Mouse (Mus musculus) layer of hippocampus, postnatal 25 days (tissue): ENCODE measurements at regions not wholly inside any gene's neighbourhood (a gene's known extent, or its start where the extent isn't known, plus 50 kb on each side); places are given as distances from the start of the nearest gene placed in this dataset.

Experiments
- DNase-seq, 2 experiments: peaks; one replicate each; pipeline ENCODE4 v3.0.0; 2022; ENCODE audit warnings: mixed read lengths in 2 of 2, low spot score in 1 of 2; ENCODE audit errors: extremely low spot score in 1 of 2

DNA sequence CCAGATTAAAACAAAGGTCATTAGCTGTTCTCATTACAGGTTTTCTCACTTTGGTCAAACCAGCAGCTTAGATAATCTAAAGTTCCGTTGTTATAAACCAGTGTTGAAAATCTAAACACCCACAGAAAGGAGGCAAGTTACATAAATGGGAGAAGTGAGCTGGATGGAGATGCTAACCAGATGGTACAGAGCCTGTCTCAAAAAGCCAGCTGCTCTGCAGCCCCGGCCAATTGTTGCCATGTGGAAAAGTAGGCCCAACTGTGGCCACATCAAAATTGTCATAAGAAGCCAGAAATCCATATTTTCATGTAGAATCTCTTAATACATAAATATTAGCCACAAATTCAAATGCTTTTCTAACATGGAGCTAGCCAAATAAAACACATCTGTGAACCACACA lies 188.9 kb upstream of the 1810046K07Rik start:
- DNase-seq, result peak; percentile 17 to 20

DNA sequence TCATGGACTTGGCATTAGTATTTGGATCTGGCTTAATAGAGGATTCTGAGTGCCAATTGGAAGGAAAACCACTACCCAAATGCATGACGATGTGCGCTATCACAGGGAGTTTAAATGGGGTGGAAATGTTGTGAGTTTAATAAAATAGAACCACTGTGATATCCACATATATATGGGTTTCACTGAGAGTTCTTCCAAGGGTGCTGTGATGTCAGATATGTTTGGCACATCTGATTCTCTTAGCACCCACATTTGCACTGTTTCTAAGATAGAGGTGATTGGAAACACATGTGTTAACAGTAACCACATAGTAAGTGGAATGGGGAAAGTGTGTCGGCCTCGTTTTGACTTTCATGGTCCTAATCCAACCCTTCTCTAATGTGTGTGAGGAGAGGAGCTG lies 189.7 kb upstream of the 1810046K07Rik start:
- no peak for DNase-seq

DNA sequence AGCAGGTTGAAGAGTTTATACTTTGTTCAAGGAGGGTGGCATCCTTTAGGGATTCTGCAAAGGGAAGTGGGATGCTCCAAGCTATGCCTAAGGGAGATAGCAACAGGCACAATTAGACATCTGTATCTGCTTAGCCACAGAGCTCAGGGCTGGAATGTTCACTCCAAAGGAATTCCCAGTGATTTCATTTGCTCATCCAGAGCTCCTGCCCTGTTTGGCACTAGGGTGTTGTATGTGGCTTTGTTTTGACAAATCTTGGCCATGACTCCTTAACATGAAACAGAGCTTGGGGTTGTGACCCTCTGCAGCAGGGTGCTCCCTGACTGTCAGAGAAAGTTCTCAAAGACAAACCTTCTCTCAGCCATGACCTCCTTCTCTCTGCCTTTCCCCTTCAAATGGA lies 194.8 kb upstream of the 1810046K07Rik start:
- no peak for DNase-seq

DNA sequence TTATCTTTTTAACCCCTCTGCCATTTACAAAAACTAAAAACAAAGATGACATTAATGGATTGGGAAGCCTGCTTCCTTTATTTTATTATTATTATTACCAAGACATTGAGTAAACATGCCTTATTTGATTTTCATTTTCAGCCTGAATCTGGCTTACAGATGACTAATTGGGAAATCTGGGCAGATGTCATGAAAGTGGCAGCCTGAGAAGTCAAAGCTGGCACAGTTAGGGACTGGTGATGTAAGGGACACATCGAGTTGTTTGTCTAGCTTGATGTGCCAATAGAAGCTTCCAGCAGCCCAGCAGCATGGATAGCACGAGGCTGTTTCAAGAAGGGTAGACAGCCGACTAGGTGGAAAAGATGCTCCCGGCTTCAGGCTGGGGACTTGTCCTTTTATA lies 197.2 kb upstream of the 1810046K07Rik start:
- DNase-seq, result no peak

DNA sequence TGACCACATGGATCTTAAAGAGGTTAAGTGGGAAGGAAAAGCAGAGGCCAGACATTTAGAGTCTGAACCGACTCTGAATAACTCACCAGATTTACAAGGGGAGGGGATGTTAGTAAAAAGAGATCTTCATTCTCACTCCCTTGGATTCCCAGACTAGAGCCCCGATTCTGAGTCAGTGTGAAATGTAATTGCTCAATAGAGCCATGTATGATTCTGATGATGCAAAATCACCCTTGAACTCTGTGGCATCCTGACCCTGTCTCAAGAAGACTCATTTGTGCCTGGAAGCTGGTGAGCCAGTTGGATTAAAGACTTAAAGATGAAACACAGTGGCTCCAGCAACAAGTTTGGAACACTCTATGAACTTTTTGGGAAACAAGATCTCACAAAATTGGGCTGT lies 210.2 kb upstream of the 1810046K07Rik start:
- no peak for DNase-seq

DNA sequence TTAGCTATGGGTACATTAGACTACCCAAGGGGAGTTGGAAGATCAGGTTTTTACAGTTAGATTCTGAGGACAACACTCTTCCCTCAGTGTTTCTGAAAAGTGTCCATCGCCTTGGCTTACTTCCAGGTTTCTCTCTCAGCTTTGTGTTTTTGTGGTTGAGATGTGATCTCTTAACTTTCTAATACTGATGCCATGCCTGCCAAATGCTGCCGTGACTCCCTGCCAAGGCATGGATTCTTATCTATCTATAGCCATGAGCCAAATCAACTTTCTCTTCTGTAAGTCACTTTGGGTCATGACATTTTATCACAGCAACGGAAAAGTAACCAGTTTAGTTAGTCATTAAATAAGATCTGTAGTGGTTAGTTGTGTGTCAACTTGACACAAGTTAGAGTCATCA lies 213.2 kb upstream of the 1810046K07Rik start:
- DNase-seq, result no peak

DNA sequence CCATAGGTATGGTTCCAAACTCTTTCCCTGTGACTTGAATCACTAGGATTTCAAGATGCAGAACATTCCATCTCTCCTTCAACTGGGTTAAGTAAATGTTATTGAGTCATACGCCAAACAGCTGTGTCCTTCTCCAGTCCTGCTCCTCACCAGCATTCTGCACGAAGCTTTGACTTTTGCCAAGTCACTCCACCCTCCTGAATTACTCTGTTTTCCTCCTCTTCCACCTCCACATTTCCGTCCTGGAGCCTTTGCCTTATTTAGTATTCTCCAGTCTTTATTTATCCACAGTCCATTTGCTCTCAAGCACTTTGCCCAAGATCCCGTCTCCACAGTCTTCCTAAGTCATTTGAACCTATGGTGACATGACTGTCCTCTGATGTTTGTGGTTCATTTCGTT lies 193.1 kb upstream of the Arhgap20 start:
- no peak for DNase-seq

DNA sequence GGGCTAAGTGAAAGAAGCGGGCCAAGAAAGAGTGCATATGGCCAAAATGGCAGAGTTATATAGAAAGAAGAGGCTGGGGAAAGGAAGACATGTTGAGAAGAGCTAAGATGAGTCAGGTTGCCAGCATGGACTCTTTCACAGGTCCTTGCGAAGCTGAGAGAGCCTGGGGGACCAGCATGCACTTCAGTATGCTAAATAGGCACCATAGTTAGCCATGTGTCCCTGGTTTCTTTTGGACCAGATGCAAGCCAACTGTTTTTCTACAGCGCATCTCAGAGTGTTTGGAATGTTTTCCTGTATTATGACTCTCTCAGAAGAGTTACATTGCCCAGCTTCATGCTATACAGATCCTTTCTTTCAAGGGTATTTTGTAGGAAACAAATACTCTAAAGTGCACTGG lies 183.5 kb upstream of the Arhgap20 start:
- DNase-seq, result no peak

DNA sequence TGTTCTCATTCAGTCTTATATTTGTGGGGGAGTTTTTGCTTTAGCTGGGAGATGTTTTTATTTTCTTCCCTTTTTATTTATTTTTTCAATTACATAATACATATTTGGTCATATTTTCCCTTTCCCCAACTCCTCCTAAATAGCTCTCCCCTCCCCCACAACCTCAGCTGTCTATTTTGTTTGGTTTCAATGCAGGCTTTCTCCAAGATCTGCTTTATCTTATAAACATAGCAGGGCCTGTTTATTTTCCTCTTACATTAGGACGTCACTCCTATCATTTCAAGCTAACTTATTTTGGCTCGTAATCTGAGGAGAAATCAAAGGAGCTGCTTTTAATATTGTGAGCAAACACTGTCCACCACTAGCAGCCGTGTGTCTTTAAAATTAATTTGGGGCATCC lies 171.4 kb upstream of the Arhgap20 start:
- DNase-seq, result no peak

DNA sequence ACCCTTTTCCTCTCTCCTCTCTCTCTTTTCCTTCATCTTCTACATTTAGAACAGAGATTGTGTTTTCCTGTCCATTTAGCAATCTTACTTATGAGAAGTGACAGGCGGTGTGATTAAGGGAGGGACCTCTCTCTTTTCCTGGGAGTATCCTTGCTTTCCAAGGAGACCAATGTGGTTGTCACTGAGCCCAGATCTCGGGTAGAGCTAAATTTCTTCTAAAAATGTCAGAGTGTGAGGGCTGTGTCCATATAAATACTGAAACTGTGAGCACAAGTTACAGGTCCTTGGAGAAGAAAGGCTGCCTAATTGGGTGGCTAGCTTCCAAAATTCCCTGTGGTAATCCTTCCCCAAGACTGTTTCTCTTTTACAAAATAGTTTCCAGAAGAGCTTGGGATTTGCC lies 166.4 kb upstream of the Arhgap20 start:
- DNase-seq, result no peak

DNA sequence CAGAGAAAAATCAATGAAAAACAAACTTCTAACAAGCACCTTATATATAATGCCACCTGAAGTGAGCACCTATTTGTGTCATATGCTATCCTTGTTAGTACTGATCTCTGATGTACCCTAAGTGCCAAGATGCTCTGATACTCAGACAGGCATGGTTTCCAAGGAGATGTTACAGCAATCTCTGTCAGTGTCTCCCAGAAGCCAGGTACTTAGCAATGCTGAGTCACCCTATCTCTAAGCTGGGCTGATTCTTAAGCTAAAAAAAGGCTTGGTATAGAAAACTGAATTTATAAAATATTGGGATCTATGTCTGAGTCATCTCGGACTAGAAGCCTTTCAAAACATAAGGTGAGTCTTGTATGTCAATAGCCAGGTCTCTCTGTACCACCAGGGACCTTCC lies 157.0 kb upstream of the Arhgap20 start:
- DNase-seq, result no peak

DNA sequence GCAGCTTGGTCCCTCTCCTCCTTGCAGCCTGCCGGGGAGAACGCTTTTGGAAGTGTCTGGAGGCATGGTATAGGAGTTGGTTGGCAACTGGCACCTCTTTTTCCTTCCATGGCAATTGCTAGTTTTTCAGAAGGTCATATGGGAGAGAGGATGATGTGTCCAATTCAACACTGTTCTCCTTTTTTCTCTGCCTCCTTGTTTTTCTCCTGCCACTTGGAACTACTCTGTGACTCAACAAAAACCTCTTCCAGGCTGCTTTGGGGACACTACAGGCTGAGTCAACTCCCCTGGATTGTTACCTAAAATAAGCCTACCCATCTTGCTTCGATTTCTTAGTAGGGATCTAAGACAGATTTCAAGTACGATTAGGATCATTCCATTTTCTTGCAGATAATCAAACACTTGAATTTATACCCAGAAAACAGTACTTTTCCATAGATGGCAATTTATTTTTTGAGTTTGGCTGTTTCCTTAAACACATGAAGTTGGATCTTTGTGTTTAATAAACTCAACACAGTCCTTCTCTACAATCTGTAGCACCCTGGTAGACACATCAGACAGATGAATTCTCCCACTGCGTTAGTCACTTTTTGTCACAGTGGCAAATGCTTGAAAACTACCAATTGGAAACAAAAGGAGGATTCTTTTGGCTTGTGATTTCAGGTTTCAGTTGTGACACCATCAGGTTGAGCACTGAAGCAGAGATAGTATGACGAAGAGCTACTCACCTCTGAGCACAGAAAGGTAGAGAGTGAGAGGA lies 156.3 kb upstream of the Arhgap20 start:
- DNase-seq, result no peak

DNA sequence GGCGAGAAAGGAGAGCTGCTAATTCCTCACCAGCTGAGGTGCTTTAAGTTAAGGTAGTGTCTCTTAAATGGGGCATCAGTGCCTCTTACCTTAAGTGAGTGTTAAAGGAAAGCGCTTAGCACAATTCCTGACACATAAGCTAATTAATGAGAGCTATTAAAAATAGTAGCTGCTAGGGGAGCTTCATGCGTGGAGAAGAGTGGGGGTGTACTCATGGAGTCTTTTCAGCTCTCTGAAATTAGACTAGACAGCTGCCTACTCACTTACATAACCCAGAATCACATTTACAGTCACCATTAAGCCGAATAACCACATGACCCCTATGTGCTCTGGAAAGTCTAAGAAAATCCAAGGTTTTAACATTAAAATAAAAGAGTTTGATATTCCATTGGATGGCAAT lies 139.0 kb upstream of the Arhgap20 start:
- DNase-seq, result no peak

DNA sequence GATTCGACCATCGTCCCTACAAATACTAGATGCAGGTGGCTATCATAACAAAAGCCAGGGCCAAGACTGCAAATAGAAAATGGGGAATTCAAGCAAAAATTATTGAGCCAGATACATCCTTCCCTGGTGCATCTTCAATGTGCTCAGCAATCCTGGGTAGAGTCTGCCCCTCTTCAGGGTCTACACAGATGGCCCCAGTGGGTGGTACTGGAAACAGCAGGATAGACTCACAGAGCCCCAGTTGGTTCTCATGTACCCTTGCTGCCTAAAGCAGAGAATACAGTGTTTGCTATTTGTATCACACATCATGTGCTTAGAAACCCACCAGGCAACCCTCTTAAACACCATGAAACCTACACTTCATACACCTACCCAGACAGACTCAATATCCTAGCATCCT lies 129.0 kb upstream of the Arhgap20 start:
- no peak for DNase-seq

DNA sequence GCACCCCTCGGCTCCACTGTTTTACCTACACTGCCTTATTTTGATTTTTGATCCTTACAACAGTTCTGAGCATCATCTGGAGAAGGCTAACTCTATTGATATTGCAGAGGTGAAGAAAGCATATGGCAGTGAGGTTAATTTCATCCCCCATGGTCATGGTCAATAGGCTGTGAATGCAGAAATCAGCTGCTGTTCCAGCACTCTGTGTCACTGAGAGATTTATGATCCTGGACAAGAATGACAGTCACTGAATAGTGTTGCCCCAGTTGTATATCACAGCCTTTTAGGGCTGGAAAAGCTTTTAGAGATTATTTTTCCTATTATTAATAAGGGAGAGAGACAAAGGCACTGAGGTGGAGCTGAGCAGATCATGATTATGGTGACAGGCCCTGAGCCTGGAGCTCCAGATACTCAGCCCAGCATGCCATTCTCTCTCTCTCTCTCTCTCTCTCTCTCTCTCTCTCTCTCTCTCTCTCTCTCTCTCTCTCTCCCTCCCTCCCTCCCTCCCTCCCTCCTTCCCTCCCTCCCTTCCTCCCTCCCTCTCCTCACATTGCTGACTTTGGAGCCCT lies 128.5 kb upstream of the Arhgap20 start:
- no peak for DNase-seq

DNA sequence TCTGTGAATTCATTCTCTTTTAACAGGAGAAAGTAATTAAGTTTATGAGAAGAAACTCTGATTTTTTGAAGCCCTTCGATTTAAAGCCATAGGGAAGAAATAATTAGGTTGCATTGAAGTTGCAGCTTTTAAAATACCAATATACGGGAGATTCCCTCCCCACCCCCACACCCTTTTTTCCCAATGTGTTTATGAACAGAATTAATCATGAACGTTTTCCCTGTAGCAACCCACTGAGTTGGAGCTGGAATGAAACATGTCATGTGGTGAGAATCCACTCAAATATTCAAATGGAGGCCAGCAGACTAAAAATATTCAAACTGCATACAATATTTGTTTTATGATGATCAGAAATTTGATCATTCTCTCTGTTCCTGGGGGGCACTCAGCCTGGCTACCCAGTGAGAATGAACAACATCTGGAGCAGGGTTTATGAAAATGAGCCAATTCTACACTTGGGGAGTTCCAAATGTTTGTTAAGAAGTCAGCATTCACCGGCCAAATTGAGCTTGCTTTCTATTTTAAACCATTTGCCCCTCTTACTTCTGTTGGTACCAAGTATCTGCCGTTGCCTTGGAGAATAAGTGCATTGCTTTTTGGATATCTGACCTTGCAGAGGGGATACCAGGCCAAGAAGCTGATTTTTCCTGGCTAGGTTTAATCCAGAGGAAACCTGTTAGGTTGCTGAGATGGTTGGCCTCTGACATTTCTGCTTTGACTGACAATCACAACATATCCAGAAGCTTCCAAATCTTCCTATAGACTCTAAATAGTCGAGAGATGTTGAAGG lies 127.8 kb upstream of the Arhgap20 start:
- no peak for DNase-seq

DNA sequence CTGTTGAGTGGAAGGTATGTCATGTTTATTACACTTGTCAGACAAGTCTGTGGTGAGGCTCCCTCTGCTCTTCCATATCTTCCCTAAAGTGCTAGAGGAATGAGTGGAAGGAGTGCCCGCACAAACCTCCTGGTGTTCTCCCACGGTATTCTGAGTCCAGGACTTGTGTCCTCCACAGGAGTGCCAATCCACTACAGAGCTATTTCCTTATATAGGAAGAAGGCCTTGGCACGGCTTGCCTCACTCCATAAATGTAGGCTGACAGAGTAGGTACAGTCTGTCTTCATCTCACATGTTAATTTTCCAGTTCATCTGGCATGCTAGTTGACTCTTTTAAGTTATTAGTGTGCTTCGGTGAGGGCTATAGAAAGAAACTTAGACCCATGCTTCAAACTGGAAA lies 123.4 kb upstream of the Arhgap20 start:
- no peak for DNase-seq

DNA sequence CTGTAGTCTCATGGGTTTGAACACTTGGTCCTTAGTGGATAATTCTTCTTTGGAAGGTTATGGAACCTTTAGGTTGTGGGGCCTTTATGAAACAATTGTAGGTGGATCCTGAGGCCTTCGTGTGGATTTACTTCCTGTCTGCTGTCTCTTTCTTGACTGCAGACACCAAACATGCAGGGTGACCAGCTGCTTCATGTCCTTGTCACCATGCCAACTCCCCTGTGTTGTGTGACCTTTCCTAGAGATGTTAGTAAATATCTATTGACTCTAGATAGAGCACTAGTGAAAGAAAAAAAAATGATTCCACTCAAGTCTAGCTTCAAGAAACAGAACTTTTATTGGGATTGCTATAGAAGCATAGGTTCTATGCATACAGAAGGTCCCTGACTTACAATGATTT lies 119.7 kb upstream of the Arhgap20 start:
- no peak for DNase-seq

DNA sequence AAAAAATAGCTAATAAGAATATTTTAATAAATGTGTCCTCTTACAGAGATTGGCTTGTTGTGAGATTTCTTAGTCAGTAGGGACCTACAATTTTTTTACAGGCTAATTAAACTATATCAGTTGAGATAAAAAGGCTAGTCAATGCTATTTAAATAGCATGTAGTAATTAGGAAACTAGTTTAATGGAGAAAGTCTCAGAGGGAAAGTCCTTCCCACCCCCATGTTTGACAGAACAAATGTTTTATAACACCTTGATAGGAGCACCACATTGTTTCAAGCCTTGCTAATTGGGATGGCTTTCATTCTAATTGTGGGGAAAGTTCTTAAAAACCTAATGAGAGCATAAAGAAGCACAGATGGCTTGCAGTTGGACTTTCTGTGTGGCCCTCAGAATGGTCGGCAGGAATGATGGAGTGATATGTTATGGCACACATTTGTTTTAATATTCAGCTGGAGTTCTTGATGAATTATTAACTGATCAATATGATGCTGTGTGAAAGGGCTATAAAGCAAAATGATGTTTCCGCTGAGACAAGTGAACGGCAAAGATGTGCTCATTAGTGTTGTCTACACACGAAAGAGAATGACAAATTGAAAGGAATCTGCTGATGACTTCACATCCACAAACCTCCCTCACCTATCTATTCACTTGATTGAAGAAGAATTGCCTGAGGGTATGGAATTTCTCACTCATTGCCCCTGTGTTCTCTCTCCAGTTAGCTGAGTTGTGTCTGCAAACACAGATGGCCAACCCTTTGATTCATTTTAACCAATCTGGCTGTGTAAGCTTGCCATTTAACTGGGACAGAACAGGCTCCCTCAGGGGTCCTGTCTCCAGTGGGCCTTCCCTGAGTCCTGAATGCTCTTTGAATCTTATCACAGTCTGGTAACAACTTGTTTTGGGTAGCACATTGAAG lies 111.5 kb upstream of the Arhgap20 start:
- no peak for DNase-seq

DNA sequence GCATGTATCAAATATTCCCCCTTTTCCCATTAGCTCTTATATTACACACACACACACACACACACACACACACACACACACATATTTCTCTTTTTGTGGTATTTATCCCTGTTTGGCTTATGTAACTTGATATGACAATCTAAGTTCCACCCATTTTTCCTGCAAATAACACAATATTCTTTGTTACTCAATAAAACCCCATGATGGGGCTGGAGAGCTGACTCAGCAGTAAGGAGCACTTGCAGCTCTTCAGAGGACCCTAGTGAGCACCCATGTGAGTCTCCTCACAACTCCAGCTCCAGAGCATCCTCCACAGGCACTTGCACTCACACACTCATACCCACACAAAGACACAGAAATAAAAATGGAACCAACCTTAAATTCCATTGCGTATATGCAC lies 110.5 kb upstream of the Arhgap20 start:
- DNase-seq, result no peak

DNA sequence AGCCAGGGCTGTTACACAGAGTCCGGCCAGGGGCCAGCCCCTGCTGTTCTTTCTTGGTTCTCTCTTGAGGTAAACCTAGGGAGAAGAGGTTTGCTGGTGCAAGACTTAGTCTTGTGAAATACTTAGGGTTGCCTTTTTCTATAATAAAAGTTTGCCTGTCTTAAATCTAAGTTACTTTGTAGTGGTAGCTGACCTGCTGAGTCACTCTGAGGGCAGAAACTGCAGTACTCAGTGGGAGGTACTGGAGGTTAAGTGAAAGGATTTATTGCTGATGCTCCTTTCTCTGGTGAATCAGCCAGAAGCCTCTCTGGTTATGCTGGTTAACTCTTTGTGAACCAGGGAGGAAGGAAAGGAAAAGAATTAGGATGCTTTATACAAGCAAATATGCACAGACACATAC lies 107.3 kb upstream of the Arhgap20 start:
- no peak for DNase-seq
